Mouse (Mus musculus): ENCODE results near the gene Ralb.
A peak's percentile ranks its signal among the peaks of the same experiment; 100 is the strongest.

The Ralb gene

DNA sequence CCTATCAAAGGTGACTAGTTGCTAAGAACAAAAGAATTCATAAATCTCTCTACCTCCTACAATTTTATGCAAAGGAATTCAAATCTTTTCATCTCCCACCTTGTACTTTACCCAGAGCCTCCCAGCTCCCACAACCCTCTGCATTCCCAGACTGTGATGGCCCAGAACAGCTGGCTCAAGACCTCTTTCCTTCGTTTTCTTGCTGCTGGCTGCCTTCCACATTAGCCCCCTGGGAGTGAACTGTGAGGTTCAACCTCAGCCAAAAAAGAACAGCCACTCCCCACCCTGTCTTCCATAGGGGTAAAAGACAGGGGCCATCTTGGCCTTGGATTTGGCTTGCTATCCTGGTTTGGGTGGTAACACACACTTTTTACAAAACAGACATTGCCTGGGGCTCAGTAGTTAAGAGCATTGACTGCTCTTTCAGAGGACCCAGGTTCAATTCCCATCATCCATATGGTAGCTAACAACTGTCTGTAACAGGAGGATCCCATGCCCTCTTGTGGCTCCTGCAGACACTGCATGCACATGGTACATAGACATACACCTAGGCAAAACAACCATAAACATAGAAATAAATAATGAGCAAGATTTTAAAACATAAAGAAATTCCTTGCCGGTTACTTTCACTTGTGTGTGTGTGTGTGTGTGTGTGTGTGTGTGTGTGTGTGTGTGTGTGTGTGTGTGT is 10.4 kb downstream of the Ralb start:
- DNase-seq (ENCODE audit: low read depth, low spot score) = peak; percentile 29

DNA sequence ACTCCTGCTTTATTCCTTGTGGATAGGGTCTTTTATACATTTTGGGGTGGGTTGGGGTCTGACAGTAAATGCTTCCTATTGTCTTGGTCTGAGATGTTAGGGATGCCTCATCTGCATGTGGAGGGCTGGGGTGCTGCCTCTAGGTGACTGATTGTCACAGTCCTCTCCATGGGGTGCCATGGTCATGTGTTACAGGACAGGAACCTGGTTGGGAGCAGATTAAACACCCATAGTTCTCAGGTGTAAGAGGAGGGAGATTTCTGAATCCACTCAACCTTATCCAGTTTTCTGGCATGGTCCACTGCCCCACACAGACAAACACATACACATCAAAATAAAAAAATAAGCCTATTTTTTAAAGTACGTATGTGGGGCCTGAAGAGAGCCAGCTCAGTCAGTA is 12.1 kb downstream of the Ralb start:
- DNase-seq (ENCODE audit: low read depth, low spot score) = no peak

DNA sequence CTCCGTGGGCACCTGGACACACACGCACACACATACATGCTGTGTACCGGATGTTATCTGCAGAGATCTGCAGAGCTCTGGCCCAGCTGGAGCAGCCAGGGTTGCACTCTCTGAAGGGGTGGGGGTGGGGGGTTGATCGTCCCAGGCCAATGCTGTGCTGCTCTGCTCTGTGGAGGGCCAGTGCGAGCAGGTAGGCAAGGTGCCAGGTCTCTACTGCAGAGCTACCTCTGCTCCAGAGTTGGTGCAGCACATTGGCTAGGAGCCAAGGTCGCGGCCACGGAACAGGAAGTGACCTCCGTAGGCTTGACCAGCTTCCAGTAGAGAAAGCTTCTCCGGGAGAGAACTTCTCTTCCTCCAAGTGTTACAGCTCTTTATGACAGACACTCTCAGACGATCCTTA is 12.5 kb downstream of the Ralb start:
- DNase-seq (ENCODE audit: low read depth, low spot score) = peak; percentile 43

DNA sequence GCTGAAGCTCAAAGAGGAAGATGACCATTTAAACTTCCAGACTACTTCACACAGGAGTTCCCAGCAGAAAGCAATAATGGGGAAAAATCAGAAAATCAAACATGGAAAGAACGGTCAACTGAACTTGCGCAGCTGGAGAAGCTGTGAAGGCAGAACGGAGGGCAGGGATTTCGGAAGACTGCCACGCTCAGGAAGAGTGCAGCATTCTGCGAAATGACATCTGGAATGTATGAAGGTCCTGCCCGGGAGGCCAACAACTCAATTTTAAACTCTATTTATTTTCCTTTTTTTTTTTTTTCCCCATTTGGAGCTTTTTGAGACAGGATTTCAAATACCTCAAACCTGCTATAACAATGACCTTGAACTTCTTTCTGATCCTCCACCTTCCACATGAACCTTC is 13.8 kb downstream of the Ralb start:
- DNase-seq (ENCODE audit: low read depth, low spot score) = no peak

DNA sequence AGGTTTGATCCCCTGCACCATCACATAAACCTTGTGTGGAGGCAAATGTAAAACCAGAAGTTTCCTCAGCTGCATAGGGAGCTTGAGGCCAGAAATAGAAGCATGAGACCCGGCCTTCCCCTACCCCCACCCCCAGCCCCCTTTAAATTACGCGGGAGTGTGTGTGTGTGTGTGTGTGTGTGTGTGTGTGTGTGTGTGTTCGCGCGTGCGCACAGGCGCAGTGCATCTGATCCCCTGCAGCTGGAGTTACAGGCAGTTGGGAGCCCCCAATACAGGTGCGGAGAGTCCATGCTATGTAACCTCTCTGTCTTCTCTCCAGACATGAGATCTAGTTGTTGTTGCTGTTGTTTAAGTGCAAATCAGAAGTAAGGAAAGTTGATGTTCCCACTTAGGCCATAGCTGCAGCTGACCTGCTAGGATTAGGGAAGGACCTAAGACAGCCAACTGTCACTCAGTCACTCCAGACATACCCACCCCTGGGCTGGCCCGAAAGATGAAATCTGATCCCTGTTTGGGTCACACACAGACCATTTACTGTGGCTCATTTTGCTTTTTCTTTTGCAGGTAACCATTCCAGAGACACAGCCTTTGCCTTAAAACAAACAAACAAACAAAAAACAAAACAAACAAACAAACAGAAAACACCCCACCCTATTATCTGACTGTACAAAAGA is 16.5 kb downstream of the Ralb start:
- DNase-seq (ENCODE audit: low read depth, low spot score) = no peak

DNA sequence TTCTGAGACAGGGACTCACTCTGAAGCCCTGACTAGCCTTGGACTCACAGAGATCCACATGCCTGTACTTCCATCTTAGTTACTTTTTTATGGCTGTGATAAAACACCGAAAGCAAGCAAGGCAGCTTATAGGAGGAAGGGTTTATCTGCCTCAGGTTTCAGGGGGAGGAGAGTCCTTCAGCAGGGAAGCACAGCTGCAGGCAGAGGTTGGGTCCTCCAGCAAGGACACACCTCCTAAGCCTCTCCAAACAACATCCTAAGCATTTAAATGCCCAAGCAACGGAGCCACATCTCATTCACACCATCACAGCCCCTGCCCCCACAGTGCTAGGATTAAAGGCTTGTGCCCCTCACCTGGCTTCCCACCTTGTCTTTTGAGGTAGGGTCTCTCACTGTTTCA is 18.8 kb downstream of the Ralb start:
- no peak for DNase-seq (ENCODE audit: low read depth, low spot score)

DNA sequence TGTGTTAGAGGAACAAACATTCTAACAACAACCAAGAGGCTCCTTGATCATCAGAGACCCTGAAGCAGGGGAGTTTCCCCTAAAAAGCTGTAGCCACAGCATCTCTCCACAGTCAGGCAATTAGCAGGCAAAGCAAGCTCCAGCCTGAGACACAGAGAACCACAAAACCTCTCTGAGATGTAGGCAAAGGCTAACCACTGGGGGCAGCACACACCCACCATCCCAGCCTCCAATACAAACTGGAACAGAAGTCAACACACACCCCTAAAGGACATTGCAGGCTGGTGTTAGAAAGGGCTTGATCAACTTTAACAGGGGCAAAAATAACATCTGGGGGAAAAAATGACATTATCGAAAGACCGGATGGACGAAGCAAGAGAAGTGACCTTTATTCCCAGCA is 20.1 kb downstream of the Ralb start:
- DNase-seq (ENCODE audit: low read depth, low spot score) = peak; percentile 27

DNA sequence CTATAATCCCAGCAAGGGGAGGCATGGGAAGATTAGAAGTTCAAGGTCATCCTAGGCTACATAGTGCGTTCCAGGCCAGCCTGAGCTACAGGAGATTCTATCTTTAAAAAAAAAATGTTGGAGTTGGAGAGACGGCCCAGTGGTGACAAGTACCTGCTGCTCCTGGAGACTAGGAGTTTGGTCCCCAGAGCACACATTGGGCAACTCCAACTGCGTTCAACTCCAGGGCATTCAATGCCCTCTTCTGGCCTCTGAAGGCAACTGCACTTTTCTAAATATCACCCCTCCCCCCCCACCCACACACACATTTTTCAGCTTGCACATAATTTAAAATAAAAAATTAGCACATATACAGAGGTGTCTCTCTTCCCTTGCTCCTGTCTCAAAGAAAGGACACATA is 21.7 kb downstream of the Ralb start:
- DNase-seq (ENCODE audit: low read depth, low spot score) = peak; percentile 21

DNA sequence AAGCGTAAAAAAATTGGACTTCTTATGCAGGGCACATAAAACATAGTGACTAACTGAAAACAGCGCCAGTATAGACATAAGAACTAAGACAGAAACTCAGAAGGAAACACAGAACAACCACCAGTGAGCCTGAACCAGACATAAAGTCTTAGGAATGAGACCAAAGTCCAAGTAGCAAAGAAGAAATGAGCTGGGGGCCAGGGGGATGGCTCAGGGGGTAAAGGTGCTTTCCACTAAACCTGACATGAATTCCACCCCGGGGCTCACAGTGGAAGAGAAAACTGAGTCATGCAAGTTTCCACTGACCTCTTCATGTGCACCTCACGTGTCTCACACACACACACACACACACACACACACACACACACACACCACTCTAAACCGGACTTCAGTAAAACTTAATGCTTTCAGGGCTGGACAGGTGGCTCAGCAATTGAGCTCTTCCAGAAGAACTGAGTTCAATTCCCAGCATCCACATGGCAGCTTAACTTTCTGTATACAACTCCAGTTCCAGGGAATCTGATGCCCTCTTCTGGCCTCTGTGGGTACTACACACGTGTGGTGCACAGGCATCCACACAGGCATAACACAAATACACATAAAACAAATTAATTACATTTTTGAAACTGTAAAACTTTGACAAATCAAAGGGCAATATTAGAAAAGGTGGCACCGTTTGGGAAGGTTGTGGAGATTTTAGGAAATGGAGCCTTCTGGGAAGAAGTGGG is 23.2 kb downstream of the Ralb start:
- peak; percentile 20 for DNase-seq (ENCODE audit: low read depth, low spot score)

DNA sequence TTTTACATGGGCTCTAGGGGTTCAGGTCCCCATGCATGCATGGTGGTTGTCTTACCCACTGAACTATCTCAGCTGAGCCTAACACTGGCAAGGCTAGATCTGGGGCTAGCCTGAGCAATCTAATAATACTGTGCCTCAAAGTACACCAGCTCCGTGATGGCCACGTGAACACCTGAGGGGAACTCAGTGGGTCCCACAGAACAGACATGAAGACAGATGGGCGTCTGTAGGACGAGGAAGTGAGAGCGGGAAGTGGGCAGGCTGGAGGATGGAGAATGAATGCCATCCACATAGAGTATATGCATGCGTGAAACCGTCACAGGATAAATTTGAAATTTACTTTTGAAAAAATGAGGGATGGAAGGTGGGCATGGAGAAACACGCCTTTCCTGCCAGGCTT is 23.9 kb downstream of the Ralb start:
- DNase-seq (ENCODE audit: low read depth, low spot score) = no peak

DNA sequence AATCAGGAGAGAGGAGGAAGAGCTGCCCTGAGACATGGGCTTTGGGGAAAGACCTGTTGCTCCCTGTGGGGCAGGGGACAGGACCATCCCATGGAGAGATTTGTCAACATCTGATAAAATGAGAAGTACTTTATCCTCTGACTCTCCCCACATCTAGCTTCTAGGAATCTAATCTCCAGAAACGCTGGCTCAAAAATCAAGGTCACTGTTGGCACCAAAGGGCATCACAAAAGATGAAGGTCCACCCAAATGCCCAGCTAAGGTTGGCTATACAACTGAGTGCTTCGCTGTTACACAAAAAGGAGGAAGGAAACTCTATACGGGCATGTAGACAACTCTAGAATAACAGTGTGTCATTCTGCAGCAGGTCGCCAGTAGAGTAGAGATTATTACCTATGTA is 25.0 kb downstream of the Ralb start:
- no peak for DNase-seq (ENCODE audit: low read depth, low spot score)

DNA sequence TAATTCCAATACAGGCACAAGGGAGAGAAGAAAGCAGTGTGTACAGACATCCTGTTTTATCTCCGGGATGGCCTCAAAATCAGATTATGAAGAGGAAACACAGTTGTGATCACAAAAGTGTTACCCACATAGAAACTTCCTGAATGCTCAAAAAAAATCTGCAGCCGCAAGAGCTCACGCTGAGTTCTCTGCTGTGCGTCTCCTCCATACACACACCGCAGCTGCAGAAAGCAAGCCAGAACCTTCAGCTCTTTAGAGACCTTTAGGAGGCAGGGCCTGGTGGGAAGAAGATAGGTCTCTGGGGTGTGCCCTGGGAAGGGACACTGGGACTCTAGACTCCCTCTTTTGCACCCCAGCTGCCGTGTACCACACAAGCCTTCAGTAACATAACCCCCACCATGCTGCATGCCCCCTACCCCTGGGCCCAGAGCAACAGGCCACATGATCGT is 27.7 kb downstream of the Ralb start:
- DNase-seq (ENCODE audit: low read depth, low spot score) = peak; percentile 30

DNA sequence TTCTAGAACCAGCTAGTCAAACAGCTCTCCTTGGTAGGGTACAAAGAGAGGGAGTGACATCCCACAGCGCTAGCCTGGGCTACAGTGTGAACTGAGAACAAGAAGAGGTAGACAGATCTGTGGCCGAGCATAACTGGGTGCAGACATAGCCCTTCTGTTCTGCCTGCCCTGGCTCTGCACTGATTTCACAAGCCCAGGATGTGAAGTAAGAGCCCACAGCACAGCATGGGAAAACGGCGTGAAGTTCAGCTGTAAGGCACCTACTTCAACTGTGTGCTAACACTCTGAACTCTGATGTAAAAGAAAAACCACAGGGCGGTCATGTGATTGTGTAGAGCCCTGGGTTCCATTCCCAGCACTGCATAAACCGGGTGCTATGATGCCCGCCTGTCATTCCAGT is 29.9 kb downstream of the Ralb start:
- no peak for DNase-seq (ENCODE audit: low read depth, low spot score)

DNA sequence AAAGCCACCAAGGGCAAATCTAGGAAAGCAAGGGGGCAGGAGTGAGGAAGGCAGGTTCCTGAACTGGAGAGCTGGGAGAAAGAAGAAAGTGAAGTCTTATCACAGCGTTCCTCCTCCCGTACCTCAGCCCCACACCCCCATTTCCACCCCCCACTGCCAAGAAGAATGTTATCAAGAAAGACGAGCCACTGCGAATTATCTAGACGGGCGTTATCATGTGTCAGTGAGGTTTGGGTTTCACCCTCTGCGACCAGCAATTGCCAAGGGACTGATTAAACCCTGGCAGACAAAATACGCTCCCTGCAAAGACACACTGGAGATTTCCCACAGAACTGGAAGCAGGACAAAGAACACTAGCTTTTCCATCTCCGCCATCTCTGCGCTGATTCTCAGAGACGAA is 31.9 kb downstream of the Ralb start:
- no peak for DNase-seq (ENCODE audit: low read depth, low spot score)

DNA sequence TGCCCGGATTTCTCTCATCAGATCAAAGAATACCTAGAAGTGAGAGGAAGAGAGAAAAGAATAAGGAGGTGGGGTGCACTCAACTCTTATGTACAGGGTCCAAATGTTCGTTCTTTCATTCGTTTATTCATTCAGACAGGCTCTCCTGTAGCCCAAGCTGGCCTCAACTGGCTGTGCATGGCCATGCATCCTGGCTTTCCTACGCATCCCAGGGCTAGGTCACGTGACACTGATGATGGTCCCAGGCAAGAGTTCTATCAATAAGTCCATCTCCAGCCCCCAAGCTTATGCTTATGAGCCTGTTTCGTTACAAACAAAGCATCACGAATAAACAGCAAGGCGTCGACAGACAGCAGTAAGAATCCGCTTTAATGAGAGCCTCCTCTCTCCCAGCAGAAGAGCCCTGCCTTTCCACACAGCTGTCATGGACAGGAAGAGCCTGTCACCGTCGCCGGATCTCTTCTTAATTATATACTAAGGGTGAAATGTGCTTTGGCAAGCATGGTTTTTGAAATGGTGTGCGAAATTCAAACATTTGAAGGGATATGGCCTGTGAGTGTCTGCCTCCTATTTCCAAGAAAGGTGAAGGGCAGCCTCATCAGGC is 32.7 kb downstream of the Ralb start:
- DNase-seq (ENCODE audit: low read depth, low spot score) = no peak

DNA sequence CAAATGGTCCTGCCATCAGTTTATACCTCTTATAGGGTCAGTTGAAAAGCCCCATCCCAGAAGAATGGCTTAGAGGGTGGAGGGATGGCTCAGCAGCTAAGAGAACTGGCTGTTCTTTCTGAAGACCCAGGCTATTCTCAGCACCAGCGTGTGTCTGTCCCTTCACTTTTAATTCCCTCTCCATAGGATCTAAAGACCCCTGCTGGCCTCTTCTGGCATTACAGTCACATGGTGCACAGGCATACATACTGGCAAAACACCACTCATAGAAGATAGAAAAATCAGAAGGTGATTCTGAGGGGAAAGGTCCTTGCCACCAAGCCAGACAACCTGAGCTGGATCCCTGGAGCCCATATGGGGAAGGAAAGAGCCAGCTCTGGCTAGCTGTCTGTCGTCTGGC is 41.2 kb downstream of the Ralb start:
- DNase-seq (ENCODE audit: low read depth, low spot score) = peak; percentile 62

DNA sequence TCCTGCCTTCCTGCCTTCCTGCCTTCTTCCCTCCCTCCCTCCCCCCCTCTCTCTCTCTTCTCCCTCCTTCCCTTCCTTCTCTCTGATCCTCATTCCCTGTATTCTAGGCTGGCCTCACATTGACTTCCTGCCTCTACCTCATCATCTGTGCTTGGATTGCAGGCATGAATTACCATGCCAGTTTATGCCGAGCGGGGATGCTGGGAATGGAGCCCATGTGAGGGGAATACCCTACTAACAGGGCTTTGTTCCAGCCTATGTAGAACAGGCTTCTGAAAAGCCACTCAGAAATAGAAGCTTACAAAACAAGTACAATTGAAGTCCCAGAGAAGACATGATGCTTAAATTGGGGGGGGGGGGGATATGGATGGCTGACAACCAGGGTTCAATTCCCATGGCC is 44.5 kb downstream of the Ralb start:
- DNase-seq (ENCODE audit: low read depth, low spot score) = no peak

DNA sequence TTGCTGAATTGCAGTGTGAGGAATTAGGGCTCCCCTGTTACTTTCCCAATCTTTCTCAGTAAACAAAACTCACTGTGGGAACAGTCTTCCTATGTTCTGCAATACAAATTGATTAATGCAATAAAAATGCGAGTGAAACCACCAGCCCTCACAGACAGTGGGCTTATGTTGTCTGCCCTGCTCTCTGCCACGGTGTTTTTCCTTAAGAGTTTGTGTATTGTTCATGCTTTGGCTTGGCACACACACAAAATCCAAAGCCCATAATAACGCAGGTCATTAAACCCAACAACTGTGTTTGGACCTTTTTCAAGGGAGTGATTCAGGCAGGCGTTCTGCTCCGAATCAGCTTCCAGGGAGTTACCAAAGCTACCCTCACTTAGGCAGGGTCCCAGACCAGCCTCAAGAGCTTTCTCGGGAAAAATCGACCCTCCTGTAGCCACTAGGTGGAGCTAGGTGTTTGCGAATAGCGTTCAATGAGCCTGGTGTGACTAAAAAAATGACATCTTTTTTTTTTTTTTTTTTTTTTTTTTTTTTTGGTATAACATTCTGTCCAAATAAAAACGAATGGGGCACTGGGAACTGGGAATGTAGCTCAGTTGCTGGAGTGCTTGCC is 46.5 kb downstream of the Ralb start:
- peak; percentile 75 for DNase-seq (ENCODE audit: low read depth, low spot score)

DNA sequence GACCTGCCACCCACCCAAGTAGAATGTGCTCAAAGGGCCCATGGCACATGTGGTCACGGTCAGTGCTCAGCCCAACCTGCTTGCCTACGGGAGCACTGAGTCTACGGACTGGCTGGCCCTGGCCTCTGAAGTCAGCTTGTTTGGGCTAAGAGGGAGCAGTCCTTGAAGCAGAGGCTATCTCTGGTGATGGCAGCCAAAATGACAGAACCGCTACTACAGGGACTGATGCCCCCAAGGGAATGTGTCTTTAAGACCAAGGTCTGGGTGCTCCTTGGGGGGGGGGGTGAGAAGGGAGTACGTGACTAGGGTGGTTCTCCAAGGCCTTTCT is 47.1 kb downstream of the Ralb start:
- DNase-seq (ENCODE audit: low read depth, low spot score) = peak; percentile 12

DNA sequence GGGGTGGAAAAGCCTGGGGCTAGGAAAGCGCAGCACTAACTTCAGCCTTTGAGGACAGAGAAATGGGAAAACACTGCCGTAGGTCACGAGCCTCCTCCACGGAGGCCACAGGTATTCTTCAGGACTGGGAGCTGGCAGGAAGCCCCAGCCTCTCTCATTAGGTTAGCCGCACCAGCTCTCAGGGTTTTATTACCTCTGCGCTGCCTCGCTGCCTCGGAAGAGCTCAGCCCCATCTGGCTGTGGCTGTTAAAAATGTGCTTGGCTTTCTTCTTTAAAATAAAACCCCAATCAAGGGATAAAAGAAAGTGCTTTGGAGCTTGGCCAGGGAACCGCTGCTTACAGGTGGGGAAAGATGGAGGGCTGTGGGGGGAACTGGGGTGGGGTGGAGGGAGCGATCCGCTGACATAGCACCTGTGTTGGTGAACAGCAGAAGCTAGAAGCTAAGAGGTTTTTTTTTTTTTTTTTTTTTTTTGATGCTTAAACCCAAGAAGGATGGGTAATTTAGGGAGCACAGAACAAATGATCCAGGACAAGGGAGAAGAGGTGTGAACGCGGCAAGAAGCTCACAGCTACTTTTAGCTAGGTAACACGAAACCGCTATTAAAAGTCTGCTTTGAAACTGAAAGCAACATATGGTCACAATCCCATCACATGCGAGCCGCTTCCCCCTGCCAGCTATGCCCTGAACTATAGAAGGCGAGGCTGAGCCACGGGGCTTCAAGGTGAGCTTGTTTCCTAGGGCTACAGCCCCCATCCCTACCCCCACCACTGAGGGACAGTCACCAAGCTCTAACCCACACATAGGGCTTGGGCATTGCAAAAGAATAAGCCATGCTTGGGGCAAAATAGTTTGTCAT is 47.7 kb downstream of the Ralb start:
- peak; percentile 43 for DNase-seq (ENCODE audit: low read depth, low spot score)

DNA sequence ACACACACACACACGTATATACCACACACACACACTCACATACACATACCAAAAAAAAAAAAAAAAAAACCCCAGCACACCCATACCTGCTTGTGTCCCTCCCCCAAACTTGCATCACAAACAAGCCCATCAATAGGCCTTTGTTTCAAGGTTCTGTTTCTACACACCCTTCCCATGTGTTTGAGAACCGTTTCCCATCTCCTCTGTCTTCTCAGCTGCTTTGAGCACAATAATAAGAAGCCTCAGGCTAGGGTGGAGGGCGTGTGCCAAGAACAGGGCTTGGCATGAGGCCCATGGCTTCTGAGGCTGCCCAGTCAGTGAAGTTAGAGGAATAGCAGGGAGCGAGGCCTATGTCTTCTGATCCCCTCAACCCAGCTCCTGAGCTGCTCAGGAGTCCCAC is 50.9 kb downstream of the Ralb start:
- no peak for DNase-seq (ENCODE audit: low read depth, low spot score)
